Mouse (Mus musculus) Patski (cell line): ENCODE measurements around the gene C2cd5. TPM values are rescaled to one million over a fixed set of nuclear protein-coding genes. Genes with fewer than 3 reads are reported as not detected.
"Not testable (repeated sequence)": the region's sequence is repeated elsewhere in the genome, so short reads cannot be mapped to it uniquely, and the experiment has no call there.

Experiments
- ATAC-seq: fragments of 100-300 bp; one replicate; pipeline ENCODE4 v1.8.0; 2021
- CTCF ChIA-PET: fragments of 350-600 bp; sonication (Branson Sonifier 250); formaldehyde crosslinking; loops from one replicate; lab custom pipeline; 2022; ENCODE audit warnings: inconsistent platforms; lab: Charles Lee
- POLR2A ChIA-PET: fragments of 350-600 bp; sonication (Branson Sonifier 250); formaldehyde crosslinking; loops from one replicate; lab custom pipeline; 2022; ENCODE audit warnings: antibody characterized with exemption, inconsistent platforms; lab: Charles Lee
- DNase-seq: peaks from one replicate; pipeline ENCODE4 v3.0.0-alpha.2; 2011; ENCODE audit warnings: low read depth, low spot score
- H3K27me3 ChIP-seq: fragments of 371-371 bp; one replicate; pipeline ENCODE4 v1.5.1; 2021
- CTCF ChIP-seq: fragments of 100-300 bp; IDR thresholded peaks from one replicate; pipeline ENCODE4 v1.5.1; 2021
- in situ Hi-C: fragments of 300-500 bp; cut with MboI; formaldehyde crosslinking; loops from 3 replicates; pipeline ENCODE4 v1.11.1; 2018; ENCODE audit warnings: low pct_unique_long_range_greater_than_20kb, mixed read lengths
- polyA plus RNA-seq: library from polyadenylated mRNA; unstranded; gene quantifications from one replicate; pipeline ENCODE4 v1.2.3, GENCODE M21; 2021

Gene C2cd5
- polyA plus RNA-seq, 1 experiment from 2014 or later, result 18.7 TPM

DNA sequence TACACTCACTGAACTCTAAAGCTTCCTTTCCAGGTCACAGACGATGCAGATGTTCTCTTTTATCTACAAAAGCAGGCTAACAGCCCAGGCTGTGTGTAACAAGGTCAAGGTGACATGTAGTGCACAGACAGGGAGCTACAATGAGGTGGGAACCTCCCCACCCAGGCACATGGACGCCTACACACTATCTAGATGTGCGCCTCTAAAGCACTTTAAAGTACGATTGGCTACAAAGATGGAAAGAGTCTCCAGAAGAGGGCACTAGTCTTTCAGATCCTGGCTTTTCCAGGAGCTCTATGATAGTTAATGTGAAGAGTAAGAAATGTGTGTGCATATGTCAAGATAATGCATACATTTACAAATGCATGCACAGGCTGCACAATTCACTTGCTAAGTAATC lies 64.7 kb downstream of the C2cd5 start:
- H3K27me3 ChIP-seq, result no peaks in the 10 kb centered on the region
- TF ChIP-seq CTCF, result no peak
- in situ Hi-C loops, result no loop called here
- CTCF ChIA-PET, result interaction anchor here (1.0 to 1.2 kb wide), 3 partner anchors 14 to 140 kb away, joined by 3 to 4 read pairs (median 4); no protein-coding TSS in a partner anchor
- POLR2A ChIA-PET, result no interaction called here
- no peak for DNase-seq
- no peak for ATAC-seq

DNA sequence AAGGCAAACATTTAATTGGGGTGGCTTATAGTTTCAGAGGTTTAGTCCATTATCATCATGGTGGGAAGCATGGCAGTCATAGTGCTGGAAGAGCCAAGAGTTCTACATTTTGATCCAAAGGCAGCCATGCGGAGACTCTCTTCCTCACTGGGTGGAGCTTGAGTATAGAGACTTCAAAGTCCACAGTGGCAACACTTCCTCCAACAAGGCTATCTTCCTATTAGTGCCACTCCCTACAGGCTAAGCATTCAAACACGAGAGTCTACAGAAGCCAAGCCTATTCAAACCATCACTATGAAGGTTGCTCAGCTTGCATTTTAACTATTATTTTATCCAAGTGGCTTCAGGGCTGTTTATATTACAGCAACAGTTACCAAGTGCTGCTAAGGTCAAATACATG lies 65.4 kb downstream of the C2cd5 start:
- TF ChIP-seq CTCF, result no peak
- in situ Hi-C loops, result no loop called here
- POLR2A ChIA-PET, result no interaction called here
- H3K27me3 ChIP-seq, result no peaks in the 10 kb centered on the region
- ATAC-seq (no peak), DNase-seq (no peak)
- CTCF ChIA-PET, result interaction anchor here (1.2 kb wide), 1 partner anchor 14 kb away, joined by 3 read pairs; no protein-coding TSS in a partner anchor

DNA sequence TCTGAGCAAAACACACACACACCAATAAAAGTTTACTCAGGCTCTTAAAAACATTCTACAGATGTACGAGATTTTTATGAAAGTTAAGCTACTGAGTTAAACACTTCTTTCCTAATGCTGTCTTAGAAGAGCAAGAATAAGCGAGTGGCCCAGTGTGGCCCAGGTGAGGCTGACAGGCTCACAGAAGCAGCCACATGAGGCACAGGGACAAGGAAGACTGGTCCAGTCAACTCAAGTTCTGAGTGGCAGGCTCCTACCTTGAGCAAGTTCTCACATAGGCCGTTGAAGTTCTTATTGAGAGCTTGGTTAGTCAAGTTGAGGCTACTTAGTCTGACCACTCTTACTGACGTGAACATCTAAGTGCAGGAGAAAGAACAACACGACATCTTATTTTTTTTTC lies 69.4 kb downstream of the C2cd5 start:
- no peaks in the 10 kb centered on the region for H3K27me3 ChIP-seq
- no peak for DNase-seq
- ChIA-PET POLR2A (no interaction called here), CTCF (interaction anchor here (0.7 to 3.4 kb wide), 2 partner anchors 11 to 39 kb away, joined by 3 to 12 read pairs; no protein-coding TSS in a partner anchor)
- TF ChIP-seq CTCF, result no peak
- ATAC-seq, result no peak
- in situ Hi-C loops, result no loop called here

DNA sequence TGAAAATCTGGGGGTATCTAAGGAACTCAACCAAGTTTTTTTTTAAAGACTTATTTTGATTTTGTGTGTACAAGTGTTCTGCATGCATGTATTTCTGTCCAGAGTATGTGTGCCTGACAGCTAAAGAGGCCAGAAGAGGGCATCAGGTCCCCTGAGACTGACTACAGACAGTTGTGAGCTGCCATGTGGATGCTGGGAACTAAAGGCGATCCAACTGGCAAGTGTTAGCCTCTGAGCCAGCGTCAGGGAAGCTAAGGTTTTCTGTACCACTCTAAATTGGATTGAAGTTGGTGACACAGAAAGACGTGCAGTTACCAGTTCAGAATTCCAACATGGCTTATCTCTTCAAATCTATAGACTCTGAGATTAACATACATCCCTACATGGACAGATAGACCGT lies 72.0 kb downstream of the C2cd5 start:
- DNase-seq, result no peak
- H3K27me3 ChIP-seq, result no peaks in the 10 kb centered on the region
- ATAC-seq, result no peak
- CTCF ChIA-PET, result interaction anchor here (1.0 kb wide), 1 partner anchor 15 kb away, joined by 3 read pairs; no protein-coding TSS in a partner anchor
- POLR2A ChIA-PET, result no interaction called here
- in situ Hi-C loops, result no loop called here
- no peak for TF ChIP-seq CTCF

DNA sequence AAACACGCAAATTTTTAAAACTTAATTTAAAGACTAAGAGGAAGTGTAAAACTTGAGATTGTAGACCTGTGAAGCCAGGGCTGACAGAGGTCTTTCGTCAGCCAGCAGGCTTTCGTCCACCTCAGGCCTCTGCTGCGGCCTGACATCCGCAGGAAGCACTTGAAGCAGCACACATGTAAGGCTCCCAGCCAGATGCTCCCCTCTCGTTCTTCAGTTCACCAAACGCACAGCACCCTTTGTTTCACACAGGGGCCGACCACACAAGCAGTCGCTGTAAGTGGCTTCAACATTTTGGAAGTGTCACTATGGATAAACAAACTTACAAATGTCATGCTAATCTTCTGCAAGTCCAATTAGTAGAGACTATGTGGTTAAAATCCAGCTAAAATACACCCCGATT lies 72.5 kb downstream of the C2cd5 start:
- ChIA-PET CTCF (interaction anchor here (0.9 kb wide), 1 partner anchor 9 kb away, joined by 3 read pairs; no protein-coding TSS in a partner anchor), POLR2A (no interaction called here)
- in situ Hi-C loops, result no loop called here
- TF ChIP-seq CTCF, result no peak
- DNase-seq, result no peak
- H3K27me3 ChIP-seq, result no peaks in the 10 kb centered on the region
- ATAC-seq, result no peak

DNA sequence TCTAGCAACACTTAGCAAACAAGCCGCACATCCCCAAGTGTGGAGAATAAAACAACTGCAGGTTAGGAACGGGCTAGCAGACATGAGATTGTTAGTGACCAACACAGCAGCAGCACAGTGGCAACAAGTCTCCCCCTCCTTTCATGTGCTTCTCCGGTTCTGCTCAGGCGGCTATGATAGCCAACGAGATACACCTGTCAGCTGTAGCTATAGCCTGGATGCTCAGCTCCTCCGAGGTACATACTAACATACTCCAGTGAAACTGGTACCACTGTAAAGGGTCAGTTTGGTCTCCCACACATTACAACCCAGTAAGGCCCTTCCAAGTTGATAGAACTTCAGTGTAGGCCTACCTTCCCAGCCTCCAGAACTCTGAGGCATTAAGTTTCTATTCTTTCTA lies 76.2 kb downstream of the C2cd5 start:
- no peaks in the 10 kb centered on the region for H3K27me3 ChIP-seq
- no peak for TF ChIP-seq CTCF
- ChIA-PET POLR2A (no interaction called here), CTCF (no interaction called here)
- in situ Hi-C loops, result no loop called here
- ATAC-seq (no peak), DNase-seq (no peak)

DNA sequence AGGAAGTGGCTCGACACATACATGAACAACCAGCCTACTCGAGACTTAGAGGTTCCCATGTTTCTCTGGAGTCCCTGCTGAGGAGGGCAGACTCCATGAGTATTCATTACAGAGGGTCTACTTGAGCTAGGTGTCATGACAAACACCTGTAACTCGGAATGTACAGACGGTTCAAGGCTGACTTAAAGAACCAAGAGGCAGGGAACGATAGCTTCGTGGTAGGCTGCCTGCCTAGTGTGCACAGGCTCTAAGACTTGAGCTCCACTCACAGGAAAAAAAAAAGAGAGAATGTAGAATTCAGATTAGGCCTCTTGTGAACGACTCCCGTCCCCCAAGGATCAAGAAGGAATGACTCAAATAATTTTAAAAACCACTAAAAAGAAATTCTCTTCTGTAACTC lies 78.2 kb downstream of the C2cd5 start:
- POLR2A ChIA-PET, result no interaction called here
- TF ChIP-seq CTCF, result no peak
- H3K27me3 ChIP-seq, result no peaks in the 10 kb centered on the region
- DNase-seq, result no peak
- in situ Hi-C loops, result no loop called here
- no peak for ATAC-seq
- CTCF ChIA-PET, result interaction anchor here (0.9 kb wide), 1 partner anchor 488 kb away, joined by 3 read pairs; no protein-coding TSS in a partner anchor

DNA sequence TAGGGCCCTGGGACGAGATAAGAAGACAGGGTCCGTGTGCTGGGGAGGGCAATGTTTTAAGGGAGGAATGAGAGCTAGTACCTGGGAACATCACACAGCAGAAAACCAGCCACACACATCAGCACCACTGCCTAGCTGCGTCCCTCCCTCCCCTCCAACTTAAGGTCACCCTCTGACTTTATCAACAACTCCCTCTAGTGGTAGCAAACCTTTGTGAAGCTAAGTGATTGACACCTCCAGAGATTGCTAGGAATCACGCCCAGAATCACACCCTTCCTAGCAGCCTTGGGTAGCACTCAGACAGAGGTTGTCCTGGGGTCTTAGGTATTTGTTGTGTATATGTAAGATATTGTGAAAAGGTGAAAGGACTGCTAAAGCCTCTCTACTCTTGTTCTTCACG lies 79.3 kb downstream of the C2cd5 start:
- H3K27me3 ChIP-seq, result no peaks in the 10 kb centered on the region
- ATAC-seq, result no peak
- TF ChIP-seq CTCF, result no peak
- POLR2A ChIA-PET, result no interaction called here
- CTCF ChIA-PET, result interaction anchor here (1.4 to 2.5 kb wide), 2 partner anchors 10 to 15 kb away, joined by 3 to 12 read pairs; no protein-coding TSS in a partner anchor
- in situ Hi-C loops, result no loop called here
- DNase-seq, result no peak

DNA sequence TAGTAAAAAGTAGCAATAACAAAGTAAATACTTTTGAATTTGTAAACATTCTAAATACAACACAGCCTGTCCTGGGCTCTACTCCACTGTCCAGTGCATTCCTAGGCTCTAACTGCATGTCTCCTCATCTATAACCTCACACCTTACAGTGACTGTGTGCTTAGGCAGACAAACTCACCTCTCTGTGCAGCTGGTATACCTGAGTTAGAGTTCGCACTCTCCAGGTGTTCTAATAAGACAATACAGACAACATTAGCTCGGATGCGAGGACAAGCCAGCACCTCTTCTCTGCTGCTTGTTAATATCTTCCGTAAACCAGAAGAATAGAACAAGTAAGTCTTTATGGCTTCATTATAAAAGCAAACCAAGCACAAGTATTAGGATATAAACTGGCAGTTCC lies 79.8 kb downstream of the C2cd5 start:
- no peak for ATAC-seq
- POLR2A ChIA-PET, result no interaction called here
- CTCF ChIA-PET, result interaction anchor here (1.4 to 2.5 kb wide), 2 partner anchors 10 to 15 kb away, joined by 3 to 12 read pairs; no protein-coding TSS in a partner anchor
- no peak for TF ChIP-seq CTCF
- H3K27me3 ChIP-seq, result no peaks in the 10 kb centered on the region
- DNase-seq, result no peak
- in situ Hi-C loops, result no loop called here

DNA sequence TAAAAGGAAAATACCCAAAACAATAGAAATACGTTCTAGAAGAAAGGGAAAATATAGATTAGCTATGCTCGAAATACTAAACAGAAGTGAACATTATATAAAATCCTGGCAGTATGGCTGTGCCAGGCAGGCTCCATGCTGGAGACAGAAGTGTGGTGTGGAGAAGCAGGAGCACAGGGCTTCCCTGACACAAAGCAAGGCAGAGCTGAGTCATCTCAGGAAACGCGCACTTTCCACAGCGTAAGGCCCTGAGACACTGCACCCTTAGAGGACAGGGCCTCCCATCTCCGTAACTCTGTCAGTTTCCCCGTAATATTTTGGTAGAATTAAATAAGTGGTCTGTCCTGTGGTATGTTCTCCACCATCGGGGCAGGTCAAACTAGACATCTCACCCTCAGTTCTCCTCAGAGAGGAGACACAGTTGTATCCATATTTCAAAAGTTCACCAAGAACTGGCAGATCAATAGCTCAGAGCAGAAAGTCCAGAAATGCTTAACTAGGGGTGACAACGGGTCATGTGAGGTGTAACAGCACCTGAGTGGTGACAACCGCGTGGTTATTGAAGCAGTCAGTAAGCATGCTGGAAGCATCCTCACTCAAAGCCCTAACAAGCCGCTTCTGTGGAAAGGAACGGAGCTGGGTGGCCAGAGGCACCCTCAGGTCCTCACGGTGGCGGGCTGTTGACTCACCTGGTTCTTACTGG lies 87.3 kb downstream of the C2cd5 start:
- no peak for TF ChIP-seq CTCF
- H3K27me3 ChIP-seq, result no peaks in the 10 kb centered on the region
- in situ Hi-C loops, result no loop called here
- CTCF ChIA-PET, result interaction anchor here (0.8 kb wide), 1 partner anchor 16 kb away, joined by 3 read pairs; no protein-coding TSS in a partner anchor
- ATAC-seq, result no peak
- POLR2A ChIA-PET, result no interaction called here
- no peak for DNase-seq

DNA sequence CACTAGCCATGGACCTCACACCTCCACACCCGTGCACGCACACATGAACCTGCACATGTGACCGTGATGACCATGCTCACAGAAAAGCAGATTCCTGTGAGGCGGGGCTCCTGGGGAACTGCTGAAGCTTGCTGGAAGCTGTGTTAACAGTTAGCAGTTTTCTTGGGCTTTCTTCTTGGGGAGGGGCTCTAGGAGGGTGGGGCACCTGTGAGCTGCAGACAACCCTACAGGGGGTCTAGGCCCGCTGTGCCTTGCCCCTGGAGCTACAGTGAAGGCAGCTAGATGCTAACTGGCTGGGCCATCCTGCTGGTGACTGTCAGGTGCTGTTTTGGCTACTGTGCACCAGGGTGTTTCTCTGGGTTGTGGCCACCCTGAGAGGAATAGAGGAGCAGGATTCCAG lies 91.1 kb downstream of the C2cd5 start:
- ChIA-PET CTCF (no interaction called here), POLR2A (no interaction called here)
- DNase-seq, result no peak
- TF ChIP-seq CTCF, result no peak
- in situ Hi-C loops, result no loop called here
- no peak for ATAC-seq
- H3K27me3 ChIP-seq, result no peaks in the 10 kb centered on the region

DNA sequence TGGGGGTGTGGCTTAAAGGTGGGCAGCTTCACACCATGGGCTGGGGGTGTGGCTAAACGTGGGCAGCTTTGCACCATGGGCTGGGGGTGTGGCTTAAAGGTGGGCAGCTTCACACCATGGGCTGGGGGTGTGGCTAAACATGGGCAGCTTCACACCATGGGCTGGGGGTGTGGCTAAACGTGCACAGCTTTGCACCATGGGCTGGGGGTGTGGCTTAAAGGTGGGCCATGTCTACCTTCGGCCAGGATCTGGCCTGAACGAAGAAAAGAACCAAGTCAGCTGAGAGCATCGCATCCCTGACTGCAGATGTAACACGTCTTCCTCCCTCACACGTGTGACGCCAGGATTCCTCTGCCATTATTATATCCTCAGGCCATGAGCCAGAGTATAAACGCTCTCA lies 94.7 kb downstream of the C2cd5 start:
- CTCF ChIA-PET, DNase-seq, ATAC-seq, H3K27me3 ChIP-seq, in situ Hi-C loops: not testable (repeated sequence)
- POLR2A ChIA-PET, result interaction anchor here (0.5 kb wide), 1 partner anchor 446 kb away, joined by 5 read pairs; no protein-coding TSS in a partner anchor
